Mouse (Mus musculus): Measurements from ENCODE around the gene Il2rg.
A peak's percentile ranks its signal among the peaks of the same experiment; 100 is the strongest.

Gene Il2rg

GRCm38 (mm10) chrX:101268025-101268754, at the start of gene Il2rg:
TSS of gene Il2rg (minus strand) at chrX:101268255.
- peak; percentile 66 to 76 for DNase-seq

GRCm38 (mm10) chrX:101313625-101314359, 45.7 kb upstream of the Il2rg start:
- DNase-seq = peak; percentile 34 to 38

GRCm38 (mm10) chrX:101309299-101309698, 41.2 kb upstream of the Il2rg start:
- DNase-seq = no peak

DNA sequence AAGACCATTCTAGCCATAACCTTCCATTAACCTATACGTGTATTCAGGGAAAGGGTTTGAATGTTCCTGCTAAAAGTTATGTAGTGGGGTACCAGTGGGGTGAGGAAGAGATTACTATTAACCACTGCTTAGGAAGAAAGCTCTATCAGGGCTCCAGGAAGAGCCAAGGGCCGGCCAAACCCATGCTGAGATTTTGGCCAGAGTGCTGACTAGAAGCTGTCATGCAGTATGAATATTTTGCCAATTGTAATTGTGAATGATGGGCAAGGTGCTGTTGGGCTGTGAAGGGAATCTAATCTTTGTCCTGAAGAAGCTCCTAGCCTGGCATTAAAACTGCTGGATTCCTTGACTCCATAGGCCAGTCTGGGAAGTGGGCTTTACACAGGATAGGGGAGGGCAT, 36.6 kb upstream of the Il2rg start:
- no peak for DNase-seq

DNA sequence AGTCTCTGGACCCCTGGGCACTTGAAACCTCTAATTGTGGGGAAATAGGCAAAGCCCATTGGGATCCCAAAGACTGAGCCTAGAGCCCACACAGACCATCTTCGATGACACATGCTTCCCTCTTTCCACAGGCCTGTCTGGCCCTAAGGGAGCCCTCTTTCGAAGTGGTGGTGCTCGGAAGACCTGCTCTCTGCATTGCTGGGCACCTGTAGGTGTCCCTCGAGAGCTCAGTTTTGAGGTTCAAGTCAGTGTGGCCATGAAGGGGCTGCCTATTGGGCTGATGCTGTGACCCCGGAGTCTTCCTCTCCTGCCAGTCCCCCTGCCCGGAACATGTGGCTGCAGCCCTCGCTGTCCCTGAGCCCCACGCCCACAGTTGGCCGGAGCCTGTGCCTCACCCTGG, 33.6 kb upstream of the Il2rg start:
- DNase-seq = no peak

DNA sequence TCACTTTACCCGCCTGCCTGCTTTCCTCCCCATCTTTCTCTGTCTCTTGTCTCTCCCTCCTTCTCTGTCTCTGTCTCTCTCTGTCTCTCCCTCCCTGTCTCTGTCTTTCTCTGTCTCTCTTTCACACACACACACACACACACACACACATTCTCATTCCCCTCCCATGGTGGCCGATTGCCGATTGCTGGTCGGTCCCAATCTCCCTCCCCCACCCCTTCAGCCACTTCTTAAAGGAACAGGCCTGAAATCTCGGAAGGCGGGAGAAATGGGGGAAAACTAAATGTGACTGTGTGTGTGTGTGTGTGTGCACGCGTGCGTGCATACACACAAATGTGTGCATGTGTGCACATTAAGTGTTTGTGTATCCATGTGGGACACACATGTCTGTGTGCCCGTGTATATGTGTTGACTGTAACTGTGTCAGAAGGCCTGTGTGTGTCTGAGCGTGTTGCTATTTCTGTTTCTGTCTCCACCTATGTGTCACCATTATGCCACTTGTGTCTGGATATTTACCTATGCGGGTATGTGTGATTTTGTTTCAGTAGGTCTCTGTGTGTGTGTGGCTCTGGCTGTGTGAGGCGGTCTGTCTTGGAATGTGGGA, 32.5 kb upstream of the Il2rg start:
- no peak for DNase-seq

DNA sequence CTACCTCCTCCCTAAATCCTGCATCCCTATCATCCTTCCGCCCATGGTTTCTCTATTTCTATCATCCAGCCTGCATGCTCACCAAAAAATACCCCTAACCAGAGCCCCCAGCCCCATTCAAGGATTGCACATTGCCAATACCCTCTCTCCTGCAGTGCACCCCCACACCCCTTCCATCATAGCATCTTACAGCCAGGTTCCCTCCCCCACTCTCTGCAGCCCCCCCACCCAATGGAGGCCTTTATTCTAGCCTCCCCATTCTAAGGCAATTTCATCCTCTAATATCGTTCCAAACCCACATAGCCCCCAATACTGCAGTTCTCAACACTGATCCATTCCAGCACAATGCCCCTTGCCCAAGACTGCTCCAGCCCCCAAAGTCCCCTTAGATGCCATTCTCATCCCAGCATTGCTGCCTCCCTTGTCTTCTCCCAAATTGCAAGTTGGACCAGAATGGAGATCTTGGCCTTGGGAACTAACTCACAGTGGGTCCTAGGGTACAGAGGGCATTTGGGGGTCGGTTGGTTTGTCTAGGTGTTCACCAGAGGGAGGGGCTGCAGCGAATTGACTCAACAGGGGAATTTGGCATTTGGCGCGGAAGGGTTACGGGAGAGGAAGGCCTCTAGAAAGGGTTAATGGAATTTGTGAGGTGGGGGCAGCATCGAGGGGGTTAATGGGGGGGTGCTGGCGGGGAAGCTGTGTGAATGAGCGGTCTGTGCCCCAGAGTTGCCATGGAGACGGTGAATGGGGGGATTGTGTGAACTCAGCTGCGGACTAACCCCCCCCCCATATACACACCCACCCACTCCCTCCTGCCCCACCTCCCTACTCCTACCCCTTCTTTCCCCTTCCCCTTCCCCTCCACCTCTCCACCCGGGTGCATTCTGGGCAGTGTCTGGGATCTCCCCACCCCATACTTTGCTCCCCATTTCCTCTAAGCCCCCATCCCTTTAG, 31.7 kb upstream of the Il2rg start:
- DNase-seq = no peak

- no peak for DNase-seq
Measured at GRCm38 (mm10) chrX:101299055-101299454, 31.0 kb upstream of the Il2rg start, which contains the start of gene Nlgn3. TSS of gene Nlgn3 (plus strand) at chrX:101299168.

DNA sequence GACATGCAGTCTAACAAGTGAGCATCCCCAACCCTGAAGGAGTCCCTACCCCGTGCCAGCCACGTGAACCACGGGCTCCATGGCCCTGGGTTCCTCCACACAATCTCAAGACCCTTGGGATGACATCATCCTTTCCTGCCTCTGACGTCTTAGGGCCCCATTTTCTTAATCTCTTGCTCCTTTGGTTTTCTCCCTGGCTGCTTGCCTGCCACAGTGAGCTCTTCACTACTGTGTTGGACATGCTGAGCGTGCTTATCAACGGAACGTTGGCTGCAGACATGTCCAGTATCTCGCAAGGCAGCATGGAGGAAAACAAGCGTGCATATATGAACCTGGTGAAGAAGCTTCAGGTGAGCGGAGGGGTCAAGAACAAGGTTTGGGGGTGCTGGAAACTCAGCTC, 22.1 kb upstream of the Il2rg start:
- DNase-seq = no peak

- no peak for DNase-seq
Measured at GRCm38 (mm10) chrX:101289037-101289436, 21.0 kb upstream of the Il2rg start.

GRCm38 (mm10) chrX:101288432-101288831, 20.4 kb upstream of the Il2rg start:
- no peak for DNase-seq

- no peak for DNase-seq
Measured at GRCm38 (mm10) chrX:101287543-101287942, 19.5 kb upstream of the Il2rg start.

- DNase-seq = no peak
Measured at GRCm38 (mm10) chrX:101285953-101286670, 18.1 kb upstream of the Il2rg start.

DNA sequence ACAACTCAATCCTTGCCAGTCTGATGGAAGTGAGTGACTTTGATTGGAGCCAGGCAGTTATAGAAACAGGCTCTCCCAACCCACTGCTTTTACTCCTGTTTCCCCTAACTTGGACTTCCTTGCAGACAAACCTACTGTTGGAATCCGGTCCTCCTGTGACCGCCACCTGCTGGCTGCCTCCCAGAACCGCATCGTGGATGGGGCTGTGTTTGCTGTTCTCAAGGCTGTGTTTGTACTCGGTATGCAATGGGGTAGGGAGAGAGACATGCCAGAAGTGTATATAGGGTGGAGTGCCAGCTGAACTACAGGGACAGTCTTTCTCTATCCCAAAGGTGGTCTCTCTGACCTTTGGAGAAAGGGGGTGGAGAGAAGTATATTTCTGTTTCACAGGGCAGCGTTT, 17.5 kb upstream of the Il2rg start:
- DNase-seq = peak; percentile 76 to 77

DNA sequence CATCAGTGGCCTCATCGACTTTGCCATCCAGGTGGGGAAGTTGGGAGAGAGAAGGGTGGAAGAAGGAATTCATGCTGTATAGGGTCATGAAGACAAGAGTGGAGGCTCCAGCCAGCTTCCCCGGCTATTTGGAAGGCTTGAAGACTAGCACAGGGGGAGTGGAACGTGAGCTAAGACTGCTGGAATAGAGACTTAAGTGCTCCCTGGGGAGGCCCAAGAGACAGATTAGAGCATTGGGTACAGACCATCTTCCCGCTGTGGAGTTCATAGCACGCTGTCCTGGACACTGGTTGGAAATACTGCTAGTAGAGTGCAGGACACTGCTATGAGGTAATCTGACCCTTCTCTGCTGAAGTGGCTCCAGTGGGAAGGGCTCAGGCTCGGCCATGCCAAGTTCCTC, 14.8 kb upstream of the Il2rg start:
- DNase-seq = no peak

DNA sequence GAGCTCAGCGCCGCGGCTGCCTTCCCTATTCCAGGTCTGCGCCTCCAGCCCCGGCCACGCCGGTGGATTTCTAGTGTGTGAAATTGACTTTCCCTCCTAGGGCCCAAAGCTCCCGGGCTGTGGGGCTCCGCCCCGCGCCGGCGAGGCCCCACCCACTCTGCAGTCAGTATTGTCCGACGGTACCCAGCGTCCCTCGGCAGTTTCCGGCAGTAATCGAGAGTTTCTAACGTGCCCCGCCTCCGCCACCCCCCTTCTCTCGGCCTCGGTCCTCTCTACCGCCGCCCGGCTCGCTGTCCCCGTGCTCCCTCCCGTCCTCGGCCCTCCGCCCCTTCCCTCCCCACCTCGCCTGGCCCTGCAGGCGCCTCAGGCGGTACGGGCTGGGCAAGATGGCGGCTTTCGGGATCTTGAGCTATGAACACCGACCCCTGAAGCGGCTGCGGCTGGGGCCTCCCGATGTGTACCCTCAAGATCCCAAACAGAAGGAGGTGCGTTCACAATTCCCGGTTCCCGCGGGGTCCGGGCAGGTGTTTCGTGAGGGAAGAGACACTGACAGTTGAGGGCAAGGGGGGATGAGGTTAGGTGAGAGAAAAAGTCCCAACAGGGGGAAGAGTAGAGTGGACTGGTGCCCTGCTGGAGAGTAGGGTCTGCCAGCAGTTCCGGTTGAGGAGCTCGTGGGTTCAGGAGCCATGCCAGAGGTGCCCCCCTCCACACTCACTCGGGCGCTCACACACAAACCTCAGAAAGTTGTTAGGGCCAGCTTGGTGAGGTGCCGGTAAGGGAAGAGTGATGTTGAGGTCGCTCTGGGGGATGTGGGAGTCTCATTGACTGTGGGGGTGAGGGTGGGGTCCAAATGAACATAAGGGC, 6.1 kb upstream of the Il2rg start, which contains the start of gene Med12:
TSS of gene Med12 (plus strand) at position 156 of the 864 bp plus-strand sequence.
- DNase-seq = peak; percentile 90 to 91

GRCm38 (mm10) chrX:101273410-101273809, 5.4 kb upstream of the Il2rg start:
- DNase-seq = no peak

DNA sequence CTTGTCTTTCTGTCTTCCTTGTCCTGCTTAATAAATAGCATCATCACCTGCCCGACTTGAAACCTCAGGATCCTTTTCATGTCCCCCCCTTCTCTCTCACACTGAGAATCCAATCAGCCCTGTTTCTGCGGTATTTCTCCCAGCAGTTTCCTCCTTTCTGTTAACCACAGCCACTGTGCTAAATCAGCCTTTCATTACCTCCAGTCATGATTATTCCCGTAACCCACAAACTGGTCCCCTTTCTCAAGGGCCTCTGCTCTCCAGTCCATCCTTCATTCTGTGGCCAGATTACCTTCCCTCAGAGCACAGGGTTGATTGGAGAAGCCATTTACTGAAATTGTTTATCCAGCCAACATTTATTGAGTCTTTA, 685 bp upstream of the Il2rg start, which contains the start of gene Gm20489:
TSS of gene Gm20489 (minus strand) at position 269 of the 370 bp plus-strand sequence.
- no peak for DNase-seq

DNA sequence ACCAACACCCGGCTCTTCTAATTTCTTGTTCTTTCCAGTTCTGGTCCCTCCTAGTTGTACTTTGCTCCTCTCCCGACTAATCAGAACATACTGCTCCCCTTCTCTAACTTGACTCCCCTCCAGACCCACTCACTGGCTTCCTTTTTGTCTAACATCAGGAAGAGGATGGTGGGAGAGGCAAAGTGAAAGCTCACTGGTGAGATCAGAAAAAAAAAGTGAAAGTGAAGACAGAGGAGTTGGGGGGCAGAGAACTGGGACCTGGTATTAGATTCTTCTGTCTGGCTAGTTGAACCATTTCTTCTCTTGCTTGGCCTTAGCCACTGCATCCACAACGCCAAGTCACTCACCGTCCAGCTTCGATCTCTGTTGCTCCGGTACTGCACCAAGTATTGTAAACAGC, 1.4 kb downstream of the Il2rg start:
- no peak for DNase-seq

- DNase-seq = no peak
Measured at GRCm38 (mm10) chrX:101263892-101264291, 4.2 kb downstream of the Il2rg start, which contains the start of gene Gm614. TSS of gene Gm614 (minus strand) at chrX:101263992.

All from B cell, adult 2 months (primary cell).